Mouse (Mus musculus) heart, postnatal 0 days (tissue): ENCODE data around the gene Pgbd5. TPM values are rescaled to one million over a fixed set of nuclear protein-coding genes. Genes with fewer than 3 reads are reported as not detected.
A peak's percentile ranks its signal among the peaks of the same experiment; 100 is the strongest.

Experiments
- ATAC-seq: fragments of 200-750 bp; cut with Nextera tagmentation; 2 replicates; pipeline ENCODE4 v1.8.0; 2017; ENCODE audit warnings: low read depth, moderate number of reproducible peaks, moderate library complexity; ENCODE audit not compliant: insufficient read depth
- DNase-seq: peaks from one replicate; pipeline ENCODE4 v3.0.0-alpha.2; 2016; ENCODE audit warnings: low spot score
- H3K27ac ChIP-seq: fragments of 300-500 bp; sonication (generic); 2 replicates; pipeline ENCODE4 v1.5.1; 2014; ENCODE audit warnings: low read depth, mild to moderate bottlenecking
- H3K27me3 ChIP-seq: fragments of 300-500 bp; sonication (generic); 2 replicates; pipeline ENCODE4 v1.6.1; 2014; ENCODE audit warnings: low read length, mixed read lengths; ENCODE audit not compliant: control insufficient read depth, insufficient read depth
- H3K36me3 ChIP-seq: fragments of 300-500 bp; sonication (generic); replicated peaks from 2 replicates; pipeline ENCODE4 v1.6.1; 2014; ENCODE audit warnings: low read length, mixed read lengths; ENCODE audit not compliant: control insufficient read depth, insufficient read depth
- H3K4me1 ChIP-seq: fragments of 300-500 bp; sonication (generic); 2 replicates; pipeline ENCODE4 v1.6.1; 2014; ENCODE audit warnings: antibody characterized with exemption; ENCODE audit not compliant: control insufficient read depth, insufficient read depth
- H3K4me2 ChIP-seq: fragments of 300-500 bp; sonication (generic); 2 replicates; pipeline ENCODE4 v1.6.1; 2014; ENCODE audit warnings: low read depth, mild to moderate bottlenecking, low read length, moderate library complexity
- H3K4me3 ChIP-seq: fragments of 300-500 bp; sonication (generic); 2 replicates; pipeline ENCODE4 v1.5.1; 2014; ENCODE audit warnings: low read depth, low read length
- H3K9ac ChIP-seq: fragments of 300-500 bp; sonication (generic); replicated peaks from 2 replicates; pipeline ENCODE4 v1.6.1; 2014; ENCODE audit warnings: low read depth, low read length, mixed read lengths
- H3K9me3 ChIP-seq: fragments of 300-500 bp; sonication (generic); replicated peaks from 2 replicates; pipeline ENCODE4 v1.6.1; 2016; ENCODE audit warnings: low read length; ENCODE audit not compliant: control insufficient read depth
- CTCF ChIP-seq: IDR thresholded peaks from 2 replicates; pipeline ENCODE4 v1.5.1; 2016; ENCODE audit warnings: antibody characterized with exemption, control low read depth, low read depth
- EP300 ChIP-seq: IDR thresholded peaks from 2 replicates; pipeline ENCODE4 v1.6.1; 2016; ENCODE audit warnings: antibody characterized with exemption, low read depth
- WGBS: fragments of 180-500 bp; shearing (Covaris S2); extraction: QIAGEN DNeasy Blood & Tissue Kit; methylation state at CpG from one replicate; pipeline ENCODE4 v1.1.7; 2014; 5-methylcytosine and 5-hydroxymethylcytosine counted together
- polyA plus RNA-seq: library from polyadenylated mRNA; unstranded; fragments of >200 nt; fragmentation: Nextera tagmentation; extraction: Ambion mirVana; gene quantifications from 2 replicates; pipeline ENCODE4 v1.2.1, GENCODE M21; 2015
- total RNA-seq: library from RNA; depleted of rRNA; stranded (reverse); fragments of >200 nt; gene quantifications from 2 replicates; pipeline ENCODE4 v1.2.3, GENCODE M21; 2014; ENCODE audit warnings: low replicate concordance

Gene Pgbd5
- total and polyA plus RNA-seq, 2 experiments from 2014 or later, result 0.97 to 1.7 TPM

DNA sequence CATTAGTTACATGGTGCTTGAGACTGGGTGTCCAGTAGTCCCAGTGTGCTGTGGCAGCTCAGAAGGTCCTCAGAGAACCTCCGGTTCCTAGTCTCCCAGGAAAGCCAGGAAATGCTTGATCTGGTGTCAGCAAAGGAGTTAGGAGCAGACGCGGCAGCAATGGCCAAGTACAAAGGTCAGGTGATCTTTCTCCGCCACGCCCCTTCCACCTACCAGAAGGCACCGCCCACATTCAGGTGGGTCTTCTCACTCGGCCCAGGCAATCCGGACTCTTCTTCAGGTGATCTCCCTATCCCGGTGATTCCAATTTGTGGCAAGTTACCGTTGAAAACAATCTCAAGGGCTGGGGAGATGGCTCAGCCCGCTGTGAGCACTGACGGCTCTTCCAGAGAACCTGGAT is 20.2 kb upstream of the Pgbd5 start:
- no peak overlapping the region for H3K27ac ChIP-seq
- no peaks in the 10 kb centered on the region for H3K9me3 ChIP-seq
- H3K4me1 ChIP-seq, result no peaks in the 10 kb centered on the region
- no peak overlapping the region for H3K4me2 ChIP-seq
- 24% methylated on average over 12 of the region's 12 CpGs for WGBS
- no peak for TF ChIP-seq EP300
- no peak for TF ChIP-seq CTCF
- DNase-seq (no peak), ATAC-seq (no peak)
- H3K9ac ChIP-seq, result no peak overlapping the region
- H3K4me3 ChIP-seq, result no peak overlapping the region
- no peaks in the 10 kb centered on the region for H3K36me3 ChIP-seq
- no peaks in the 10 kb centered on the region for H3K27me3 ChIP-seq

DNA sequence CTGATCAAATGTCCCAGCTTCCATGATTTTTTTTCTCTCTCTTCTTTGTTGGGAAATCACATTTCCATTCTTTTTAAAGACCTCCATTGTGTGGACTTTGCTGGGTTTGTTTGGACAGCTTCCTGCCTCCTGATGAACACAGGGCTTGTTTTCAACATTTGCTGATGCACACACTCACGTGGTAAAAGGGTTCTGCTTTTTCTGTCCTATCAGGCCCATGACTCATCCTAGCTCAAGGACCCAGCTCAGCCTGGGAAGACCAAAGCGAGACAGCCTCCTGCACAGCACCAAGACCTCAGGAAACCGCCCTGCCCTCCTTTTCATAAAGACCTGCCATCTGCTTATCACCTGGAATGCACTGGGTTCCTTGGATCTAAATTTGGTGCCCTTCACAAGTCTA is 15.9 kb upstream of the Pgbd5 start:
- Histone ChIP-seq H3K4me3 (no peak overlapping the region), H3K27ac (no peak overlapping the region), H3K4me1 (no peaks in the 10 kb centered on the region), H3K9ac (no peak overlapping the region), H3K9me3 (peaks cover under 1% of the 10 kb centered on the region; the same call in 1 of the 2 replicates), H3K4me2 (no peak overlapping the region), H3K36me3 (no peaks in the 10 kb centered on the region), H3K27me3 (no peaks in the 10 kb centered on the region)
- ATAC-seq (no peak; the same call in 1 of the 2 replicates), DNase-seq (peak; percentile 31)
- TF ChIP-seq CTCF (no peak), EP300 (no peak)
- WGBS, result 20% methylated on average over 3 of the region's 3 CpGs

DNA sequence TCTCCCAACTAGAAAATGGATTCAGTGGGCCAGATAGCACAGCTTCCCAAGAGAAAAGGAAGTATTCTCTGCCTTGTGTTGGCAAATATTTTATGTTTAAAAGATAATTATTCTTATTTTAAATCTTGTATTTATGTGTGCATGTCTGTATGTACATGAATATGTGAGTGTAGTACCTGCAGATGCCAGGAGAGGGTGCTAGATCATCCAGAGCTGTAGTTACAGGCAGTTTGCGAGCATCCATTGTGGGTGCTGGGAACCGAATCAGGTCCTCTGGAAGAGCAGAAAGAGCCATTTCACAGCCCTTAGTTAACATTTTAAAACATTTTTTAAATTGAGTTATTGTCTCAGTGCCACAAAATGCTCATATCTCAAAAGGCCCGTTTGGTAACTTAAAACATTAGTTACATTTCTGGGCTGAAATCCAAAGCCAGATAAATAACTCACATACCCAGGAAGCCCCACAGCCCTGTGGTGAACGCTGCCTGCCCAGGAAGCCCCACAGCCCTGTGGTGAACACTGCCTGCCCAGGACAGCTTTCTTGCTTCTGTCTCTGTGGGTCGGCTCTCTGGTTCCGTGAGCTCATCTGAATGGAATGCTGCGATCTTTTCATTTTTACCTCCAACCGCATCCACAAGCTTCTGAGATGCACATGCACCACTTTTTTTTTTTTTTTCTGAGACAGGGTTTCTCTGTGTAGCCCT is 10.9 kb upstream of the Pgbd5 start:
- Histone ChIP-seq H3K36me3 (no peaks in the 10 kb centered on the region), H3K9ac (no peak overlapping the region), H3K27me3 (no peaks in the 10 kb centered on the region), H3K4me1 (no peaks in the 10 kb centered on the region), H3K27ac (no peak overlapping the region), H3K9me3 (peaks cover 6% of the 10 kb centered on the region; the same call in 1 of the 2 replicates), H3K4me3 (no peak overlapping the region), H3K4me2 (no peak overlapping the region)
- TF ChIP-seq EP300 (no peak), CTCF (no peak)
- WGBS, result 68% methylated on average over 8 of the region's 8 CpGs
- DNase-seq (no peak), ATAC-seq (no peak)

DNA sequence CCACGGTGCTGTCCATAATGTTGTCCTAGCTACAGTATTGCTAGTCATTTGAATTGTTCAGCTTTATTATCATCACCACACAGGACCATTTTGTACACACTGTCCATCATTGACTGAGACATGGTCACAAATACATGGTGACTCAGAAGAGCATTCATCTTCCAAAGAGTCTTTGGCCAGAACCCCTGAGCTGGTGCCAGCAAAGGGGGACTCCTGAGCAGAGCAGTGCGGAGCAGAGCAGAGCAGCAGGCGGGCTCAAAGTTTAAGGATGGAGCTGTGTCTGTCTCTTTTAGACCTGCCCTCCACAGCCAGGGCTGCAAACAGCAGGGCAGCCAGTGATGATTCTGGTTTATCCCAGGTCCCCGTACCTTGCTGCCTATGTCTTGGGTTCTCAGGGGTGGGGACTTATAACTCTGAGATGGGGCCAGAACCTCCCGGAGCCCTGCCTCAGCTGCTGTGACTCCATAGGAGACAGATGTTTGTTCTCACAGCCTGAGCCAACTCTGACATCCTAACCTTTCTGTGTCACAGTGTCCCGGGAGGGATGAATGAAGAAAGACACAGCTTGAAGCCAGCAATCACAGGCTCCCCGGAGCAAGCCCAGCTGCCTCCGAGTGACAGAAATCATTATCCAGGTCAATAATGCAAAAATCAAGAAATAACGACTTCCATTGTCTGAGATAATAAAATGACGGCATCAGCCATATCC is 9.7 kb upstream of the Pgbd5 start:
- H3K4me3 ChIP-seq, result no peak overlapping the region
- H3K9me3 ChIP-seq, result peaks cover 6% of the 10 kb centered on the region; the same call in 1 of the 2 replicates
- H3K36me3 ChIP-seq, result no peaks in the 10 kb centered on the region
- H3K9ac ChIP-seq, result no peak overlapping the region
- 47% methylated on average over 10 of the region's 10 CpGs for whole genome bisulfite sequencing
- TF ChIP-seq CTCF (no peak), EP300 (no peak)
- no peaks in the 10 kb centered on the region for H3K4me1 ChIP-seq
- DNase-seq, result peak; percentile 24
- H3K27ac ChIP-seq, result no peak overlapping the region
- no peaks in the 10 kb centered on the region for H3K27me3 ChIP-seq
- ATAC-seq, result peak; percentile 70
- no peak overlapping the region for H3K4me2 ChIP-seq

DNA sequence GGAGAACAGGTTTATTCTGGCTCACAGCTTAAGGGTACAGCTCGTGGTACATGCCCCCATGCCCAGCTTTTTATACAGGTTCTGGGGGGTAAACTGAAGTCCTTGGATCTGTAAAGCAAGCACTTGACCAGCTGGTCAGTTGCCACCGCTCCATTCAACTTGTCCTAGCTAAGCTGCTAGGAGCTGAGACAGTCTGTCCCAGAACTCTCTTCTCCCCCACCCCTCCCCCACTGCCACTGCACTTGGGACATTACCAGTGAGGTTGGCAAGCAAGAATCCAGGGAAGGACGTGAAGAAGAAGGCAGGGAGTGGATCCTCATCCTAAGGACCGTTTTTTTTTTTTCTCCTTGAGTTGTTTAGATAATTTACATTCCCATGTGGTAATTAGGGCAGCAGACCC is 2.7 kb downstream of the Pgbd5 start:
- no peak for DNase-seq
- H3K4me2 ChIP-seq, result no peak overlapping the region
- 20% methylated on average over 4 of the region's 4 CpGs for WGBS
- no peaks in the 10 kb centered on the region; the same call in 1 of the 2 replicates for H3K4me1 ChIP-seq
- H3K36me3 ChIP-seq, result no peaks in the 10 kb centered on the region
- no peak for ATAC-seq
- H3K9ac ChIP-seq, result no peak overlapping the region
- H3K9me3 ChIP-seq, result no peaks in the 10 kb centered on the region
- no peak overlapping the region for H3K4me3 ChIP-seq
- no peak for TF ChIP-seq CTCF
- TF ChIP-seq EP300, result no peak
- H3K27me3 ChIP-seq, result peaks cover 18% of the 10 kb centered on the region
- no peak overlapping the region for H3K27ac ChIP-seq
